Mouse (Mus musculus) brain, embryonic 14.5 days (tissue): Measurements from ENCODE around the gene Sorcs3.

Source experiments
- CTCF ChIP-seq: fragments of 200-500 bp; IDR thresholded peaks from 2 replicates; pipeline ENCODE4 v1.5.1; 2012; ENCODE audit warnings: inconsistent platforms, mild to moderate bottlenecking, moderate library complexity, borderline replicate concordance; ENCODE audit not compliant: insufficient read depth, insufficient read length; ENCODE audit errors: extremely low read depth
- POLR2A ChIP-seq: fragments of 200-500 bp; IDR thresholded peaks from 2 replicates; pipeline ENCODE4 v1.6.1; 2012; ENCODE audit warnings: mild to moderate bottlenecking, inconsistent platforms, borderline replicate concordance; ENCODE audit not compliant: poor library complexity, insufficient read depth, insufficient read length, severe bottlenecking; ENCODE audit errors: extremely low read depth

DNA sequence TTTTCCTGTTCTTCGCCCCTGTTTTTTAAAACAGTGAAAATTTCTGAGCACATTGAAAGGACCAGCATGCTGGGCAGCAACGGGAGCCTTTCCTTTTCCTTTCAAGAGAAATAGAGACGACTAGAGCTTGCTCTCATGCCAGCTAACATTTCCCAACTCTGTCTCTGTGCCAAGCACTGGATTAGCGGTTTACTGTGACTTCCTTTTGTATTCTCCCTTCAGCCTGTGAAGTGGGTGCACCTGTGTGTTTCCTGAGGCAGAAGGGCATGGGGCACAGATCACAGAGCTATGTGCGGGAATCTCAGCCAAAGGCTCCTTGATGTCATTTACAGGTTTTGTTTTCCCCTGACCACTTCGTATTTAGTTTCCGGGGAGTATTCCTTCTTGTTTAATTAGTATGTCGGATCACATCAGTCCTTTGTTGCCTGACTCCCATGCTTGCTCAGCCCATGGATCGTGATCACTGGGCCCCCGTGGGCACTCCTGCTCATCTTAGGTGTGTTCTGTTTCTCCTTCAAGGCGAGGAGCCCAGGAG, 172.2 kb downstream of the Sorcs3 start:
- no peak for TF ChIP-seq POLR2A
- TF ChIP-seq CTCF: no peak
